24 mouse cellular contexts compared by ENCODE assay signal in genomic region chr17:44186871-44187270, GRCm38 (mm10).
"Had no signal": no experiment of that assay in that cellular context is flagged by ENCODE, and none has a peak within 500 bp of the region (broad histone marks: within the 10 kb centered on the region; RNA-seq: fewer than 3 reads in every experiment).

No protein-coding gene starts in this region.

- H3K27me3 ChIP-seq: intestine, embryonic 15.5 days had no signal

- H3K9me3 ChIP-seq: heart, embryonic 10.5 days; heart, embryonic 12.5 days; hindbrain, embryonic 12.5 days; intestine, embryonic 15.5 days; limb, embryonic 10.5 days; liver, embryonic 13.5 days; liver, embryonic 15.5 days had no signal

- H3K9ac ChIP-seq: heart, embryonic 12.5 days; hindbrain, embryonic 12.5 days; hindbrain, embryonic 14.5 days; intestine, embryonic 15.5 days; limb, embryonic 12.5 days; liver, embryonic 13.5 days; liver, embryonic 15.5 days; liver, postnatal 0 days had no signal

- H3K36me3 ChIP-seq: heart, embryonic 10.5 days; heart, embryonic 12.5 days; hindbrain, embryonic 10.5 days; hindbrain, embryonic 12.5 days; intestine, embryonic 15.5 days; limb, embryonic 10.5 days; limb, embryonic 12.5 days; liver, embryonic 13.5 days; liver, embryonic 15.5 days had no signal

- DNase-seq: gastrocnemius, postnatal 25 days; heart, postnatal 10 days; heart, postnatal 4 days; kidney, adult 18-20 months; kidney, postnatal 10 days; kidney, postnatal 4 days; liver; liver, embryonic 13.5 days; liver, postnatal 0 days; lung, adult 2 months had no signal

- ATAC-seq: hindbrain, embryonic 16.5 days; intestine, embryonic 15.5 days; intestine, postnatal 0 days; liver, postnatal 0 days had no signal

- H3K4me3 ChIP-seq: hindbrain, embryonic 10.5 days; hindbrain, embryonic 12.5 days; intestine, embryonic 15.5 days; layer of hippocampus, adult 2 months; left cerebral cortex, adult 2 months; limb, embryonic 10.5 days; limb, embryonic 12.5 days; liver, embryonic 13.5 days; liver, embryonic 15.5 days had no signal

- H3K4me2 ChIP-seq: heart, embryonic 12.5 days; hindbrain, embryonic 12.5 days; hindbrain, embryonic 14.5 days; intestine, embryonic 15.5 days; limb, embryonic 12.5 days; liver, embryonic 11.5 days; liver, embryonic 13.5 days; liver, embryonic 15.5 days had no signal

- H3K27ac ChIP-seq: hindbrain, embryonic 10.5 days; hindbrain, embryonic 12.5 days; hindbrain, embryonic 14.5 days; intestine, embryonic 15.5 days; layer of hippocampus, adult 2 months; left cerebral cortex, adult 2 months; limb, embryonic 10.5 days; limb, embryonic 12.5 days; liver, embryonic 13.5 days; liver, embryonic 15.5 days had no signal
